Mouse (Mus musculus) limb, embryonic 13.5 days (tissue): ENCODE measurements at regions not wholly inside any gene's neighbourhood (a gene's known extent, or its start where the extent isn't known, plus 50 kb on each side); places are given as distances from the start of the nearest gene placed in this dataset.

Source experiments
- ATAC-seq: fragments of 200-750 bp; cut with Nextera tagmentation; 2 replicates; pipeline ENCODE4 v1.8.0; 2017; ENCODE audit warnings: low read depth, moderate number of reproducible peaks, moderate TSS enrichment; ENCODE audit not compliant: low FRiP score
- H3K27ac ChIP-seq: fragments of 300-500 bp; sonication (generic); 2 replicates; pipeline ENCODE4 v1.5.1; 2015; ENCODE audit warnings: inconsistent platforms, mild to moderate bottlenecking, moderate library complexity
- H3K27me3 ChIP-seq: fragments of 300-500 bp; sonication (generic); 2 replicates; pipeline ENCODE4 v1.6.1; 2015; ENCODE audit warnings: mild to moderate bottlenecking, inconsistent platforms
- H3K36me3 ChIP-seq: fragments of 300-500 bp; sonication (generic); 2 replicates; pipeline ENCODE4 v1.6.1; 2015; ENCODE audit warnings: inconsistent platforms, mild to moderate bottlenecking, moderate library complexity
- H3K4me1 ChIP-seq: fragments of 300-500 bp; sonication (generic); 2 replicates; pipeline ENCODE4 v1.6.1; 2015; ENCODE audit warnings: inconsistent platforms
- H3K4me2 ChIP-seq: fragments of 300-500 bp; sonication (generic); replicated peaks from 2 replicates; pipeline ENCODE4 v1.6.1; 2015; ENCODE audit warnings: inconsistent platforms, mild to moderate bottlenecking, moderate library complexity
- H3K4me3 ChIP-seq: fragments of 300-500 bp; sonication (generic); 2 replicates; pipeline ENCODE4 v1.5.1; 2015; ENCODE audit warnings: moderate library complexity, mild to moderate bottlenecking, inconsistent platforms
- H3K9ac ChIP-seq: fragments of 300-500 bp; sonication (generic); 2 replicates; pipeline ENCODE4 v1.6.1; 2015; ENCODE audit warnings: mild to moderate bottlenecking, inconsistent platforms
- H3K9me3 ChIP-seq: fragments of 300-500 bp; sonication (generic); 2 replicates; pipeline ENCODE4 v1.6.1; 2016; ENCODE audit warnings: inconsistent platforms
- WGBS: fragments of 180-500 bp; shearing (Covaris S2); methylation state at CpG from one replicate; pipeline ENCODE4 v1.1.7; 2015; 5-methylcytosine and 5-hydroxymethylcytosine counted together

DNA sequence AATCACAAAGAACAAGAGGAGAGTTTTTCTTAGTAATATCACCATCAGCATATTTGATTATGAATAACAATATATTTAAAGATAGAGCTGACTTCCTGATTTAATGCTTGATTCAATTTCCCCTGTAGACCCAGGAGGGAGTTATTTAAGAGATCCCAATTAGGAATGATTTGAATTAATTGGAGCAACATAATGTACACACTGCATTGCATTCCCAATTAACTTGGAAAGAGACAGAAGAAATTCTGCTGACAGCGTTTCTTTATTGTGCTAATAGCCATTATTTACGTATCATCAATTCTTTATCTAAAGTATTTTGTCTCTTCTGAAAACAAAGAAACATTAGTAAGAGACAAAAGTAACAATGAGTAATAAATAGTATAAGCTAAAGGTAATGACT is 1491.2 kb upstream of the Cited2 start:
- no peak for ATAC-seq
- H3K9me3 ChIP-seq: no peaks in the 10 kb centered on the region
- no peaks in the 10 kb centered on the region for H3K27me3 ChIP-seq
- no peak overlapping the region for H3K9ac ChIP-seq
- no peaks in the 10 kb centered on the region for H3K36me3 ChIP-seq
- no peak overlapping the region for H3K27ac ChIP-seq
- no peak overlapping the region for H3K4me2 ChIP-seq
- WGBS: 86% methylated on average over 2 of the region's 2 CpGs
- no peak overlapping the region for H3K4me3 ChIP-seq
- H3K4me1 ChIP-seq: no peaks in the 10 kb centered on the region

DNA sequence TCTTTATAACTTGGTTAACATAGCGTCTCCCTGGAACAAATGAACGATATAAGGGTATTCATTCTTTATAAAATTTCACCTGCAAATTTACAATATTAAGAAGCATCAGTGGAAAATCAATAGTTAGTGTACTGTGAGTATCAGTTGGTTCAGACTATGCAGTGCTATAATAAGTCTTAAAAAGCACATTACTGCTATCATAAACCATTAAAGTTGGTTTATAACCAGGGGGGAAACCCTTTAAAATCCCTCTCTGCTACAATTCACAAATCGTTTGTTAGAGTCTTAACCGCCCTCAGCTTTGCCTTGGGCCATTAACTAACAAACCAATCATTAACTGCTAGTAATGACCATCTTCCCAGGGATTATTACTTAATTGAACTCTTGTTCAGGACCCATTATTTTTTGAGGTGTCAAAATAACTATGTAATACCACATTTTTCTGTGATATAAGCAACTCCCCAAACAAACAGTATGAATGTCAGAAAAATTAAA is 1489.4 kb upstream of the Cited2 start:
- Histone ChIP-seq H3K9me3 (no peaks in the 10 kb centered on the region), H3K4me1 (no peaks in the 10 kb centered on the region), H3K4me2 (no peak overlapping the region), H3K27me3 (no peaks in the 10 kb centered on the region), H3K36me3 (no peaks in the 10 kb centered on the region), H3K27ac (no peak overlapping the region), H3K4me3 (no peak overlapping the region), H3K9ac (no peak overlapping the region)
- no peak for ATAC-seq
- WGBS: 38% methylated on average over 4 of the region's 4 CpGs

DNA sequence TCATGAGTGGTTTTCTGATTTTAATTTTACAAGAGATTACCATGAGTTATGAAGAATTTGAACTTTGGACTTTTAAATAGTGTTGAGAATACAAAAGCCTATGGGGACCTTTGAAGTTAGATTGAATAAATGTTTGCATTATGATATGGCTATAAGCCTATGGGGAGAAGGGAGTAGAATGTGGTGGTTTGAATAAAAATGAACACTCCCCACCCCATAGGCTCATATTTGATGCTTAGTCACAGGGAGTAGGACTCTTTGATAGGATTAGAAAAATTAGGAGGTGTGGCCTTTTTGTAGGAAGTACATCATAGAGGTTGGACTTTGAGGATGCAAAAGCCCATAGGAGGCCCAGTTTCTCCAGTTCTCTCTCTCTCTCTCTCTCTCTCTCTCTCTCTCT is 1466.7 kb upstream of the Cited2 start:
- Histone ChIP-seq H3K4me2 (no peak overlapping the region), H3K27ac (no peak overlapping the region), H3K4me3 (no peak overlapping the region), H3K9ac (no peak overlapping the region), H3K4me1 (no peaks in the 10 kb centered on the region), H3K9me3 (no peaks in the 10 kb centered on the region), H3K36me3 (no peaks in the 10 kb centered on the region), H3K27me3 (no peaks in the 10 kb centered on the region)
- no peak for ATAC-seq

DNA sequence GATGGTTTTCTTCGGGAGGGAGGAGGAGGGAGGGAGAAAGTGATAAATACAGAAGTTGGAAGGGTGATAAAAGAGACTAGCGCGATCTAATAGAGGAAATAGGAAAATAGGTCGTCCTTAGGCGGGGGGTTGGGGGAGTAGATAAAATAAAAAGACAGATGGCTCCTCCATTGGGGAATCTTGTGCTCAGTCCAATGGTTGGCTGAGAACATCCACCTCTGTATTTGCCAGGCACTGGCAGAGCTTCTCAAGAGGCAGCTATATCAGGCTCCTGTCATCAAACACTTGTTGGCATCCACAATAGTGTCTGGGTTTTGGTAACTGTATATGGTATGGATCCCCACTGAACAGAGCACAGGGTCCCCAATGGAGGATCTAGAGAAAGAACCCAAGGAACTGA is 1450.2 kb upstream of the Cited2 start:
- WGBS: 87% methylated on average over 5 of the region's 5 CpGs
- H3K9me3 ChIP-seq: no peaks in the 10 kb centered on the region
- H3K9ac ChIP-seq: no peak overlapping the region
- H3K36me3 ChIP-seq: no peaks in the 10 kb centered on the region
- no peaks in the 10 kb centered on the region for H3K4me1 ChIP-seq
- no peaks in the 10 kb centered on the region for H3K27me3 ChIP-seq
- H3K4me3 ChIP-seq: no peak overlapping the region
- no peak for ATAC-seq
- H3K27ac ChIP-seq: no peak overlapping the region
- H3K4me2 ChIP-seq: no peak overlapping the region

DNA sequence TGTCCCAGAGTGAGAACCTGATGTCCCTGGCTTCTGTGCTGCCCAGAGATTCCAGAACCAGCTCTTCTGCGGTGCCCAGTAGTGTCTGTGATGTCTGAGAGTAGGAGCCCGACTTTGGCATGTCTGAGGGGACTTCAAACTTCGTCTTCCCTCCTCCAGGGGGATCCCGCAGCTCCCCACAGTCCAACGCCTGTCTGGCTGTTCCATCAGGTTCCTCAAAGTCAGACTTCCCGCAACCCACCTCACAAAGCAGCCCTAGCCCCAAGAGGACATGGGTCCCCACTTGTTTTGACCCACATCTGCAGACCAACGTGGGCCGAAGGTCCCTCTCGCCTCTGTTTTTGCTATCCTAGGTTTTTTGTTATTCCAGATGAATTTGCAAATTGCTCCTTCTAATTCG is 1406.0 kb upstream of the Cited2 start:
- WGBS: 87% methylated on average over 10 of the region's 10 CpGs
- H3K27ac ChIP-seq: no peak overlapping the region
- no peak for ATAC-seq
- no peak overlapping the region for H3K4me3 ChIP-seq
- H3K4me1 ChIP-seq: no peaks in the 10 kb centered on the region
- no peaks in the 10 kb centered on the region for H3K9me3 ChIP-seq
- H3K36me3 ChIP-seq: no peaks in the 10 kb centered on the region
- H3K4me2 ChIP-seq: no peak overlapping the region
- no peaks in the 10 kb centered on the region for H3K27me3 ChIP-seq
- no peak overlapping the region for H3K9ac ChIP-seq

DNA sequence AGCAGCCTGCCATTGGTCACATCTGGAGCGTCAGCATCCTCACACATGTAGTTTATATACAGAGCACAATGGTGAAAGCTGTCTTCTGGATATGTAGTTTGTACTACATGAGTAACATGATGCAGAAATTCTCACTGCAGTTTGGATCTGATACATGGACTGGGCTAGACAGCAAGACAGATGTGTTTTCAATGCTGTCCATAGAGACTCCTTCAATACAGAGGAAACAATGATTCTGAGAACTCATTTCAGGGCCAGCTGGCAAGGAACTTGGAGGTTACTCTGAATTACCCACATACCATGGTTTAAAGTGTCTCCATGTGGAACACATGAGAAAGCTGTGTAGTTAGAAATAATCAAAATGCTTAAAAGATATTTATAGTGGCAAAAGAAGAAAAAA is 1385.5 kb upstream of the Cited2 start:
- Histone ChIP-seq H3K27me3 (no peaks in the 10 kb centered on the region), H3K4me3 (no peak overlapping the region), H3K9me3 (no peaks in the 10 kb centered on the region), H3K9ac (no peak overlapping the region), H3K27ac (no peak overlapping the region), H3K4me2 (no peak overlapping the region), H3K36me3 (no peaks in the 10 kb centered on the region), H3K4me1 (no peaks in the 10 kb centered on the region)
- peak; percentile 32; the same call in 1 of the 2 replicates for ATAC-seq
- WGBS: 82% methylated on average over 1 of the region's 1 CpGs

DNA sequence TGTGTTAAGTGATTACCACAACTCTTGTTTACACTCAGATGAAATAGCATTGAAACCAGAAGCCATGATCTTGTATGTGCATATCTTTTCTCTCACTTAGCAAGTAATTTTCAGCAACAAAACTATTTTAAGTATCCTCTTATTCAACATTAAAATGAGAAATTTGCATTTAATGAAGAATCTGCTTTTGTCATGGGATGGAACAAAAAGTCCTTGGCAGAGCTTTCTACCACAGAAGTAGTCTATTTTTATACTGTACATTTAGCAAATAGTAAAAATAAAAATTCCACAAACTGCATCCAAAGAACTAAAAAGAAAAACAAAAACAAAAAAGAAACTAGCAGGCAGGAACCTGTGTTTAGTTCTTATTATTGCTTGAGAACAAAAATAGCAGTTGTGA is 1381.5 kb upstream of the Cited2 start:
- H3K27me3 ChIP-seq: no peaks in the 10 kb centered on the region
- H3K9me3 ChIP-seq: no peaks in the 10 kb centered on the region
- H3K9ac ChIP-seq: no peak overlapping the region
- ATAC-seq: no peak
- no peaks in the 10 kb centered on the region for H3K36me3 ChIP-seq
- H3K27ac ChIP-seq: no peak overlapping the region
- no peak overlapping the region for H3K4me2 ChIP-seq
- no peaks in the 10 kb centered on the region for H3K4me1 ChIP-seq
- no peak overlapping the region for H3K4me3 ChIP-seq

DNA sequence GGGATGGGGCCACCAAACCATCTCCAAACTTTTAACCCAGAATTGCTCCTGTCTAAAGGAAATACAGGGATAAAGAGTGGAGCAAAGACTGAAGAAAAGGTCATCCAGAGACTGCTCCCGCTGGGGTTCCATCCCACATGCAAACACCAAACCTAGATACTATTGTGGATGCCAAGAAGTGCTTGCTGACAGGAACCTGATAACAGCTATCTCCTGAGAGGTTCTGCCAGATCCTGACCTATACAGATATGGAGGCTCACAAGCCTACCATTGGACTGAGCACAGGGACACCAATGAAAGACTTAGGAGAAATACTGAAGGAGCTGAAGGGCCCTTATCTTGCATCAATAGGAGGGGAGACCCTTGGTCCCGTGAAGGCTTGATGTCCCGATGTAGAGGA is 1359.0 kb upstream of the Cited2 start:
- Histone ChIP-seq H3K36me3 (no peaks in the 10 kb centered on the region), H3K4me1 (no peaks in the 10 kb centered on the region), H3K27me3 (no peaks in the 10 kb centered on the region), H3K9me3 (no peaks in the 10 kb centered on the region; the same call in 1 of the 2 replicates), H3K9ac (no peak overlapping the region), H3K4me2 (no peak overlapping the region), H3K4me3 (no peak overlapping the region), H3K27ac (no peak overlapping the region)
- 91% methylated on average over 3 of the region's 3 CpGs for WGBS
- no peak for ATAC-seq
